In the genomic region with DNA sequence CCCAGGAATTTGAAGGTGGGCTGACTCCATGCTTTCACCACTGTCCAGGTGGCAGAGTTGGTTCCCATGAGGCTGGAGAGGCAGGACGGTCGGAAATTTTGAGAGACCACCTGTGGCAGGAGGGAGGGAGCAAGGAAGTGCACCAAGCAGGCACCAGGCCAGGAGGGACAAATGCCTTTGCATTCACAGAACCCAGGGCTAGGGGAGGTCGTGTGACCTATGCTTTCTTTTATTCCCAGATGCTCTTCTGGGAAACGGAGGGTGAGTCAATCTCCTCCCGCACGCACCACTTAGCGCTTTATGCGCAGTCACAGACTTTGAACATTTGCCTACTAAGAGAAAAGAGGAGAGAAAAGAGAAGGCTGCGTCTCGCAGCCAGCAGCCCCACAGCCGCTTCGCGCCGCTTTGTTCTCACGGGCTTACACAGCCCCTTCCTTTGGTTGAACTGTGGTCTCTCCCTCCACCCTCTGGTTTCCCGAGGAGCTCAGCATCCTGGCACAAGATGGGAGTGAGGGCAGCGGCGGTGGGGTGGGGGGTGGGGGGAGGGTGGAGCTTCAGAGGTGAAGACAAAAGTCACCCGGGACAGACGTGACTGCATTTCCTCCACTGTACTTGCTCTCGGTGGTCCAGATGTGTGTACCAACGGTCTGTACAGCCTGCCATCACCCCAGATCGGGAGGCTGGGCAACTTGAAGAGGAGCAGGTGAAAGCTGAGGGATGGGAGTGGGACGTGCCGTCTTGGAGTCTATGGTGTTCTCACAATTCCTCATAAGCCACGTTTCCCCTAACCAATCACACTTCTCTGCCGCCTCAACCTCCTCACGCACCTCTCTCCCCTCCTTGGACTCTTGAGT, we compare ENCODE assay signal across 9 mouse cellular contexts. TPM values are rescaled to one million over a fixed set of nuclear protein-coding genes. Genes with fewer than 3 reads are reported as not detected.
DNase-seq lines count a peak whose midpoint lies in the region; ATAC-seq lines count a peak whose summit lies in the region.
"Had no signal": no experiment of that assay in that cellular context is flagged by ENCODE, and none has a peak within 500 bp of the region (broad histone marks: within the 10 kb centered on the region; RNA-seq: fewer than 3 reads in every experiment).

No protein-coding gene starts in this region.

- ATAC-seq in forebrain, embryonic 13.5 days: peak; percentile 77
- ATAC-seq in liver, embryonic 12.5 days: no peak

- WGBS in forebrain, embryonic 13.5 days: 3% methylated on average over 28 of the region's 28 CpGs
- WGBS in liver, embryonic 12.5 days (ENCODE audit: insufficient replicate concordance): 5% methylated on average over 28 of the region's 28 CpGs

- H3K27me3 ChIP-seq in forebrain, embryonic 13.5 days: peaks cover 17% of the 10 kb centered on the region
- peaks cover 56% of the 10 kb centered on the region for H3K27me3 ChIP-seq in liver, embryonic 12.5 days (replicated peaks)

- H3K9me3 ChIP-seq in forebrain, embryonic 13.5 days (replicated peaks): no peaks in the 10 kb centered on the region
- 0 out of 2 replicates have a peak, but pooled peaks cover 3% of the 10 kb centered on the region for H3K9me3 ChIP-seq in liver, embryonic 12.5 days (replicated peaks)

- DNase-seq in retina, postnatal 1 day: peak; percentile 49
- no peak for DNase-seq in retina, embryonic 14.5 days (ENCODE audit: low spot score)
- DNase-seq in thymus, postnatal 36 days: peak; percentile 19 to 30
- no peak for DNase-seq in left cerebral cortex, postnatal 36 days (ENCODE audit: low spot score in 2 of 2)
- no peak for DNase-seq in urinary bladder, postnatal 10 days (ENCODE audit: low spot score)
- DNase-seq in urinary bladder, adult 18-20 months (ENCODE audit: low spot score in 2 of 2): no peak

- no peaks in the 10 kb centered on the region for H3K36me3 ChIP-seq in forebrain, embryonic 13.5 days (ENCODE audit: poor library complexity, severe bottlenecking)
- H3K36me3 ChIP-seq in liver, embryonic 12.5 days: no peaks in the 10 kb centered on the region

- H3K4me1 ChIP-seq in forebrain, embryonic 13.5 days: peaks cover 10% of the 10 kb centered on the region
- no peaks in the 10 kb centered on the region for H3K4me1 ChIP-seq in liver, embryonic 12.5 days

- peak overlapping the region; percentile 41 for H3K9ac ChIP-seq in forebrain, embryonic 13.5 days
- no peak overlapping the region for H3K9ac ChIP-seq in liver, embryonic 12.5 days

- intact Hi-C loops in left cerebral cortex, postnatal 36 days (cut with DNase I): no loop called here

- H3K4me3 ChIP-seq in forebrain, embryonic 13.5 days: peak overlapping the region; percentile 34
- no peak overlapping the region for H3K4me3 ChIP-seq in liver, embryonic 12.5 days

- no peak overlapping the region for H3K27ac ChIP-seq in forebrain, embryonic 13.5 days
- no peak overlapping the region for H3K27ac ChIP-seq in liver, embryonic 12.5 days

- peak overlapping the region; percentile 60 for H3K4me2 ChIP-seq in forebrain, embryonic 13.5 days
- H3K4me2 ChIP-seq in liver, embryonic 12.5 days: peak overlapping the region; percentile 10; the same call in 1 of the 2 replicates

RNA-seq across cellular contexts. Expression of gene 2300002M23Rik, which starts 2.1 kb away (rescaled TPM):
- polyA plus RNA-seq in forebrain, embryonic 13.5 days (2015; fragmentation: Nextera tagmentation; extraction: Ambion mirVana): not detected in 2 replicates
- polyA plus RNA-seq in liver, embryonic 12.5 days (2016; fragmentation: Nextera tagmentation; extraction: Ambion mirVana): not detected in 2 replicates
- total RNA-seq in left cerebral cortex, postnatal 36 days (2021): not detected
- polyA plus RNA-seq: liver, embryonic 16.5 days had no signal

RNA-seq across cellular contexts. Expression of gene Cdsn, which starts 17.4 kb away (rescaled TPM):
- not detected in 2 replicates for polyA plus RNA-seq in forebrain, embryonic 13.5 days (2015; fragmentation: Nextera tagmentation; extraction: Ambion mirVana)
- polyA plus RNA-seq in liver, embryonic 12.5 days (2016; fragmentation: Nextera tagmentation; extraction: Ambion mirVana): not detected in 2 replicates
- 1 to 10 TPM; 1.4 to 1.6 TPM for total RNA-seq in left cerebral cortex, postnatal 36 days (2021)

RNA-seq across cellular contexts. Expression of gene Sfta2, which starts 32.0 kb away (rescaled TPM):
- not detected in 2 replicates for polyA plus RNA-seq in forebrain, embryonic 13.5 days (2015; fragmentation: Nextera tagmentation; extraction: Ambion mirVana)
- polyA plus RNA-seq in liver, embryonic 12.5 days (2016; fragmentation: Nextera tagmentation; extraction: Ambion mirVana): not detected in 2 replicates
- total RNA-seq in left cerebral cortex, postnatal 36 days (2021): not detected
- polyA plus RNA-seq: liver, embryonic 16.5 days had no signal

RNA-seq across cellular contexts. Expression of gene Psors1c2, which starts 36.3 kb away (rescaled TPM):
- 1.4 and 2.1 TPM in 2 replicates for polyA plus RNA-seq in forebrain, embryonic 13.5 days (2015; fragmentation: Nextera tagmentation; extraction: Ambion mirVana)
- polyA plus RNA-seq in liver, embryonic 12.5 days (2016; fragmentation: Nextera tagmentation; extraction: Ambion mirVana): 0.14 and 0.22 TPM in 2 replicates
- total RNA-seq in left cerebral cortex, postnatal 36 days (2021): 1 to 10 TPM in 1 of 2 experiments, under 1 TPM in 1; 0.79 to 2.5 TPM

RNA-seq across cellular contexts. Expression of gene Cchcr1, which starts 52.4 kb away (rescaled TPM):
- 11.7 and 13.8 TPM in 2 replicates for polyA plus RNA-seq in forebrain, embryonic 13.5 days (2015; fragmentation: Nextera tagmentation; extraction: Ambion mirVana)
- polyA plus RNA-seq in liver, embryonic 12.5 days (2016; fragmentation: Nextera tagmentation; extraction: Ambion mirVana): 10.4 and 14.1 TPM in 2 replicates
- 10 to 100 TPM; 10.1 to 15.2 TPM for total RNA-seq in left cerebral cortex, postnatal 36 days (2021)

Comparison
In these comparisons a context has a peak if more than half of its experiments do, and no peak if none do; other contexts are left out.
1. DNase-seq: peak in retina, postnatal 1 day (single experiment) and thymus, postnatal 36 days (2 of 2); none in retina, embryonic 14.5 days (single experiment), left cerebral cortex, postnatal 36 days (0 of 2), urinary bladder, postnatal 10 days (single experiment) and urinary bladder, adult 18-20 months (0 of 2).